Mouse (Mus musculus) CH12.LX (cell line): ENCODE results near the gene Shroom1. TPM values are rescaled to one million over a fixed set of nuclear protein-coding genes. Genes with fewer than 3 reads are reported as not detected.

Experiments used
- DNase-seq: peaks from one replicate; pipeline ENCODE4 v3.0.0-alpha.2; 2013; ENCODE audit errors: extremely low read depth
- H3K27ac ChIP-seq: 2 replicates; pipeline ENCODE4 v1.5.1; 2012; ENCODE audit warnings: low read depth, mild to moderate bottlenecking, control low read depth, moderate library complexity; ENCODE audit not compliant: insufficient read depth
- H3K27me3 ChIP-seq: replicated peaks from 2 replicates; pipeline ENCODE3; 2012; ENCODE audit warnings: inconsistent platforms
- H3K36me3 ChIP-seq, 2 experiments: replicated peaks in 1 of 2; 2 replicates each; pipeline versions ENCODE3 to v1.6.1; 2012; ENCODE audit warnings: inconsistent platforms in 1 of 2, low read length in 1 of 2, mild to moderate bottlenecking in 1 of 2, mixed read lengths in 1 of 2, moderate library complexity in 1 of 2; ENCODE audit not compliant: control insufficient read depth in 1 of 2, insufficient read depth in 1 of 2
- H3K4me1 ChIP-seq, 2 experiments: 2 replicates each; pipeline ENCODE4 v1.6.1; 2012; ENCODE audit warnings: inconsistent platforms in 1 of 2, moderate library complexity in 1 of 2; ENCODE audit not compliant: insufficient read depth in 2 of 2, control insufficient read depth in 1 of 2
- H3K4me2 ChIP-seq: 2 replicates; pipeline ENCODE4 v1.6.1; 2012; ENCODE audit warnings: low read depth, mild to moderate bottlenecking, control low read depth; ENCODE audit not compliant: poor library complexity, insufficient read depth, severe bottlenecking
- H3K4me3 ChIP-seq, 3 experiments: fragments of 150-350 bp in 1 of 3; sonication (generic) in 1 of 3; replicated peaks in 1 of 3; 2 replicates each; pipeline versions ENCODE3 to v1.5.1; 2011 to 2012; ENCODE audit warnings: low read depth in 2 of 3, low read length in 2 of 3, mild to moderate bottlenecking in 2 of 3, moderate library complexity in 2 of 3, control low read depth in 1 of 3, improper control_type of control experiment in 1 of 3, inconsistent platforms in 1 of 3, mixed read lengths in 1 of 3; ENCODE audit not compliant: poor library complexity in 1 of 3
- H3K79me2 ChIP-seq: replicated peaks from 2 replicates; pipeline ENCODE4 v1.6.1; 2012; ENCODE audit warnings: mild to moderate bottlenecking, moderate library complexity; ENCODE audit not compliant: control insufficient read depth, poor library complexity, insufficient read depth, severe bottlenecking; ENCODE audit errors: extremely low read depth
- H3K9ac ChIP-seq: 2 replicates; pipeline ENCODE4 v1.6.1; 2012; ENCODE audit warnings: low read depth, mild to moderate bottlenecking, control low read depth, moderate library complexity; ENCODE audit not compliant: insufficient read depth
- H3K9me3 ChIP-seq: replicated peaks from 2 replicates; pipeline ENCODE3; 2012; ENCODE audit warnings: low read length, inconsistent platforms, mixed read lengths
- CHD1 ChIP-seq: IDR thresholded peaks from 2 replicates; pipeline ENCODE4 v1.6.1; 2012; ENCODE audit warnings: low read depth, low read length, improper control_type of control experiment, inconsistent platforms
- CHD2 ChIP-seq: IDR thresholded peaks from 2 replicates; pipeline ENCODE4 v1.6.1; 2011; ENCODE audit warnings: low read length, improper control_type of control experiment
- E2F4 ChIP-seq: IDR thresholded peaks from 2 replicates; pipeline ENCODE4 v1.6.1; 2011; ENCODE audit warnings: low read depth, low read length, improper control_type of control experiment; ENCODE audit not compliant: insufficient replicate concordance
- EP300 ChIP-seq: IDR thresholded peaks from 2 replicates; pipeline ENCODE4 v1.6.1; 2011; ENCODE audit warnings: low read length, improper control_type of control experiment
- ETS1 ChIP-seq: conservative IDR thresholded peaks from 2 replicates; pipeline ENCODE4 v1.6.1; 2012; ENCODE audit warnings: low read depth, mild to moderate bottlenecking, inconsistent platforms, low read length, improper control_type of control experiment, moderate library complexity
- GABPA ChIP-seq: IDR thresholded peaks from 2 replicates; pipeline ENCODE4 v1.6.1; 2012; ENCODE audit warnings: low read depth, low read length, improper control_type of control experiment, inconsistent platforms; ENCODE audit not compliant: insufficient replicate concordance
- IRF4 ChIP-seq: IDR thresholded peaks from 2 replicates; pipeline ENCODE4 v1.6.1; 2014; ENCODE audit warnings: low read depth, mild to moderate bottlenecking, inconsistent platforms, low read length, improper control_type of control experiment
- JUND ChIP-seq: conservative IDR thresholded peaks from 2 replicates; pipeline ENCODE4 v1.6.1; 2011; ENCODE audit warnings: low read depth, low read length, improper control_type of control experiment
- MAFK ChIP-seq: IDR thresholded peaks from 2 replicates; pipeline ENCODE4 v1.6.1; 2011; ENCODE audit warnings: low read length, improper control_type of control experiment; ENCODE audit not compliant: insufficient replicate concordance
- MAX ChIP-seq: IDR thresholded peaks from 2 replicates; pipeline ENCODE4 v1.6.1; 2011; ENCODE audit warnings: low read length, improper control_type of control experiment
- MAZ ChIP-seq: IDR thresholded peaks from 2 replicates; pipeline ENCODE4 v1.6.1; 2012; ENCODE audit warnings: low read depth, mild to moderate bottlenecking, inconsistent platforms, low read length, improper control_type of control experiment, moderate library complexity
- MXI1 ChIP-seq: IDR thresholded peaks from 2 replicates; pipeline ENCODE4 v1.6.1; 2011; ENCODE audit warnings: mild to moderate bottlenecking, low read depth, low read length, improper control_type of control experiment
- NELFE ChIP-seq: IDR thresholded peaks from 2 replicates; pipeline ENCODE4 v1.6.1; 2011; ENCODE audit warnings: low read depth, low read length, improper control_type of control experiment
- NRF1 ChIP-seq: IDR thresholded peaks from 2 replicates; pipeline ENCODE4 v1.6.1; 2014; ENCODE audit warnings: low read depth, mild to moderate bottlenecking, inconsistent platforms, low read length, improper control_type of control experiment, moderate library complexity
- POLR2A ChIP-seq: IDR thresholded peaks from 2 replicates; pipeline ENCODE4 v1.6.1; 2011; ENCODE audit warnings: low read depth, mild to moderate bottlenecking, improper control_type of control experiment, low read length
- POLR2AphosphoS2 ChIP-seq: IDR thresholded peaks from 2 replicates; pipeline ENCODE4 v1.6.1; 2011; ENCODE audit warnings: low read depth, low read length, improper control_type of control experiment
- SIN3A ChIP-seq: IDR thresholded peaks from 2 replicates; pipeline ENCODE4 v1.6.1; 2012; ENCODE audit warnings: low read length, improper control_type of control experiment, inconsistent platforms
- SMC3 ChIP-seq: IDR thresholded peaks from 2 replicates; pipeline ENCODE4 v1.6.1; 2011; ENCODE audit warnings: low read depth, low read length, improper control_type of control experiment
- TBP ChIP-seq: conservative IDR thresholded peaks from 2 replicates; pipeline ENCODE4 v1.6.1; 2011; ENCODE audit warnings: low read depth, low read length, improper control_type of control experiment
- TCF12 ChIP-seq: IDR thresholded peaks from 2 replicates; pipeline ENCODE4 v1.6.1; 2014; ENCODE audit warnings: low read depth, mild to moderate bottlenecking, inconsistent platforms, low read length, improper control_type of control experiment
- UBTF ChIP-seq: IDR thresholded peaks from 2 replicates; pipeline ENCODE4 v1.6.1; 2012; ENCODE audit warnings: low read depth, mild to moderate bottlenecking, inconsistent platforms, low read length, improper control_type of control experiment, moderate library complexity
- USF1 ChIP-seq: IDR thresholded peaks from 2 replicates; pipeline ENCODE4 v1.6.1; 2014; ENCODE audit warnings: low read depth, mild to moderate bottlenecking, inconsistent platforms, low read length, improper control_type of control experiment
- ZKSCAN1 ChIP-seq: IDR thresholded peaks from 2 replicates; pipeline ENCODE4 v1.6.1; 2012; ENCODE audit warnings: low read depth, inconsistent platforms, low read length, improper control_type of control experiment, borderline replicate concordance
- ZMIZ1 ChIP-seq: IDR thresholded peaks from 2 replicates; pipeline ENCODE4 v1.6.1; 2012; ENCODE audit warnings: low read depth, mild to moderate bottlenecking, inconsistent platforms, low read length, improper control_type of control experiment
- dilution Hi-C: fragments of 300-500 bp; cut with MboI; formaldehyde crosslinking; loops from 2 replicates; pipeline ENCODE4 v1.14.3; 2020; ENCODE audit warnings: low sequenced_read_pairs; ENCODE audit not compliant: extremely low pct_unique_long_range_greater_than_20kb, extremely low pct_ligation_motif_present
- in situ Hi-C: fragments of 300-500 bp; cut with MboI; formaldehyde crosslinking; loops from 3 replicates; pipeline ENCODE4 v1.14.3; 2019; ENCODE audit warnings: low sequenced_read_pairs, low pct_ligation_motif_present, low pct_unique_long_range_greater_than_20kb, mixed read lengths
- polyA plus RNA-seq: library from polyadenylated mRNA; unstranded; fragments of >175 nt; gene quantifications from 2 replicates; pipeline ENCODE4 v1.2.1, GENCODE M21; 2012; ENCODE audit warnings: low read depth; ENCODE audit not compliant: insufficient read length
- total RNA-seq, 2 experiments: library from RNA; depleted of rRNA; stranded (reverse); fragments of 300-350 nt in 1 of 2; fragments of >200 nt in 1 of 2; gene quantifications; 2 replicates each; pipeline ENCODE4 v1.2.3; 2012 to 2014

Shroom1 gene
- total and polyA plus RNA-seq, 3 experiments: not detected

DNA sequence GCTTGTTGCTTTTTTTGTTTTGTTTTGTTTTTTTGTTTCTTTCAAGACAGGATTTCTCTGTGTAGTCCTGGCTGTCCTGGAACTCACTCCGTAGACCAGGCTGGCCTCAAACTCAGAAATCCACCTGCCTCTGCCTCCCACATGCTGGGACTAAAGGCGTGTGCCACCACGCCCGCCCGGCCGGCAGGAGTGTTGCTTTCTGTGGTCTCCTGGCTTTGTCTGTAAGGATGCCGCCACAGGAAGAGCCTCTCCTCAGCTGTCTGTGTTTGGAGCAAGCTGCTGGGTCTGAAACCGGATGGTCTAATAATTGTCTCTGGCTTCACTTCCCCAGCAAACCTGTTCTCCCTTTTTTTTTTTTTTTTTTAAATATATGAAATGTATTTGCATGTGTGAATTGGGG is 21.5 kb upstream of the Shroom1 start:
- Histone ChIP-seq H3K9ac (no peak overlapping the region), H3K36me3 (no peaks in the 10 kb centered on the region), H3K27ac (no peak overlapping the region), H3K9me3 (no peaks in the 10 kb centered on the region), H3K79me2 (peaks cover under 1% of the 10 kb centered on the region), H3K4me3 (no peak overlapping the region), H3K4me2 (no peak overlapping the region), H3K27me3 (peaks cover 3% of the 10 kb centered on the region), H3K4me1 (peaks cover 11 to 19% of the 10 kb centered on the region in 2 experiments)
- dilution Hi-C loops: no loop called here
- no peak for DNase-seq
- TF ChIP-seq POLR2A (no peak), USF1 (no peak), JUND (no peak), GABPA (no peak), NRF1 (no peak), UBTF (no peak), CHD2 (no peak), NELFE (no peak), MAZ (no peak)
- in situ Hi-C loops: no loop called here

DNA sequence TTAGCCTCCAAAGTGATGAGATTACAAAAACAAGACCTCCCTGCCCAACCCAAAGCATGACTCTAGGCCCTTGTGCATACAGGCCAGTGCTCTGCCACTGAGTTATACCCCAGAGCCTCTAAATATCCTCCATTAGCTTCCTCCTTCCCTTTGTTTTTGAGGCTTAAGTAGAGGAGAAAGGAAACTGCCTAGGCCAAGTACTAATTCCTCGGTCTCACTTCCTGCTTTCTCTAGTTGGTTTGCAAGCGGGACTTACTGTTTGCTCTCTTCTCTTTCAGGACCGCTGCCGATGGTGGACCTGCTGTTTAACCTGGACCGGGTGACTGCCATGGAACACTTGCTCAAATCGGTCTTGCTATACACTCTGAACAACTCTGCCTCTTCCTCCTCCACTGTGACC is 20.7 kb upstream of the Shroom1 start:
- H3K36me3 ChIP-seq: no peaks in the 10 kb centered on the region
- H3K27me3 ChIP-seq: peaks cover 3% of the 10 kb centered on the region
- H3K79me2 ChIP-seq: no peaks in the 10 kb centered on the region
- no peak overlapping the region for H3K4me3 ChIP-seq
- no peak for DNase-seq
- dilution Hi-C loops (no loop called here), in situ Hi-C loops (no loop called here)
- H3K4me2 ChIP-seq: no peak overlapping the region
- H3K9ac ChIP-seq: no peak overlapping the region
- no peaks in the 10 kb centered on the region for H3K9me3 ChIP-seq
- H3K27ac ChIP-seq: no peak overlapping the region
- no peak for TF ChIP-seq SIN3A
- TF ChIP-seq UBTF: no peak
- no peak for TF ChIP-seq ZMIZ1
- no peak for TF ChIP-seq TCF12
- no peak for TF ChIP-seq EP300
- peaks cover 11 to 19% of the 10 kb centered on the region in 2 experiments for H3K4me1 ChIP-seq

DNA sequence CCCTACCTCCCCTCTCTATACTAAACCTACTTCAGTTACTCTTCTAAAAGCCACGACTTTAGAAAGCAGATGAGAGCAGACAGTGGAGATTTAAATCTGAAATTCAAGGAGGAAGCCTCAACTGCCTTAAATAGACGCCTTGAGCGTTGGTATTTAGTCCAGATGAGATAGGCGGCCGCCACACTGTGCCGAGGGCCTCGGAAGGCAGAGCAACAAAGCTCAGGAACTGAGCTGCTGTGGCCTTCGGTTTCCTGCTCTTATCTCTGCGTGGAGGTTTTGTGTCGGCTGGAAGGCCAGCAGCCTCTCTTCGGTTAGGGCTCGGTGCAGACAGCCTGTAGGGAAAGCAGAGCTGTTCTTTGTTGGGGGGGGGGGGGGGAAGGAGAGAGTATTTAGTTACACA is 15.1 kb upstream of the Shroom1 start:
- TF ChIP-seq MAX: no peak
- TF ChIP-seq MAZ: no peak
- TF ChIP-seq CHD1: no peak
- no peak for TF ChIP-seq TCF12
- TF ChIP-seq TBP: no peak
- no peak for TF ChIP-seq POLR2AphosphoS2
- TF ChIP-seq E2F4: no peak
- TF ChIP-seq NRF1: no peak
- TF ChIP-seq EP300: no peak
- TF ChIP-seq SIN3A: no peak
- TF ChIP-seq MAFK: no peak
- TF ChIP-seq UBTF: no peak
- TF ChIP-seq MXI1: no peak
- TF ChIP-seq ZKSCAN1: no peak
- TF ChIP-seq SMC3: no peak
- no peak for TF ChIP-seq POLR2A
- TF ChIP-seq USF1: no peak
- TF ChIP-seq IRF4: no peak
- no peak for TF ChIP-seq ETS1
- TF ChIP-seq GABPA: no peak
- TF ChIP-seq, all 38 proteins: peak for 0
- in situ Hi-C loops: no loop called here
- H3K79me2 ChIP-seq: no peaks in the 10 kb centered on the region
- no peaks in the 10 kb centered on the region for H3K9me3 ChIP-seq
- H3K36me3 ChIP-seq: no peaks in the 10 kb centered on the region
- no peak overlapping the region for H3K4me2 ChIP-seq
- no peaks in the 10 kb centered on the region for H3K27me3 ChIP-seq
- no peak for DNase-seq
- H3K9ac ChIP-seq: no peak overlapping the region
- H3K4me1 ChIP-seq: peaks cover 0 to 3% of the 10 kb centered on the region in 2 experiments; a peak in 1 of 4 replicates
- H3K4me3 ChIP-seq: no peak overlapping the region
- dilution Hi-C loops: no loop called here
- H3K27ac ChIP-seq: no peak overlapping the region
